Mouse (Mus musculus) layer of hippocampus, postnatal 10 days (tissue): ENCODE data around the gene Unc5a. TPM values are rescaled to one million over a fixed set of nuclear protein-coding genes. Genes with fewer than 3 reads are reported as not detected.

Experiments
- DNase-seq, 2 experiments: peaks; one replicate each; pipeline ENCODE4 v3.0.0; 2021; ENCODE audit warnings: low spot score in 2 of 2
- total RNA-seq, 2 experiments: library from RNA; stranded (reverse); gene quantifications; 2 replicates each; pipeline ENCODE4 v1.2.3; 2021

The Unc5a gene
- total RNA-seq, 2 experiments from 2014 or later, result 89.8 to 92.8 TPM

DNA sequence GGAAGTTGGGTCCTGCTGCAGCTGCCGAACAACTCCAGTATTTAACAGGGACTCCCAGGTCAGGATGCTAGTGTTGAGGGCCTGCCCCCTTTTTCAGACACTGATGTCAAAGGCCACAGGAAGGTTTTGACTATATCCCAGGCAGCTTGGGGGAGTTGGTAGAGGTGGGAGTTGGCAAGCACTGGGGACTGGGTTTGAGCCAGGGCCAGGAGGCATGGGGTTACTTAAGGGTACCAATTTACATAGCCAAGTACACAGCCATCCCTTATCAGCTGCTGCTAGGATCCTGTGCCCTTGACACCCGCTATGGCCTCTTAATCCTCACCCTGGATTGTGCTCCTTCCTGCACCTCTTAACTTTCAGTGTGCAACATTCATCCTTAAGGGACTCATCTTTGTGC, 5.5 kb downstream of the Unc5a start:
- no peak for DNase-seq

DNA sequence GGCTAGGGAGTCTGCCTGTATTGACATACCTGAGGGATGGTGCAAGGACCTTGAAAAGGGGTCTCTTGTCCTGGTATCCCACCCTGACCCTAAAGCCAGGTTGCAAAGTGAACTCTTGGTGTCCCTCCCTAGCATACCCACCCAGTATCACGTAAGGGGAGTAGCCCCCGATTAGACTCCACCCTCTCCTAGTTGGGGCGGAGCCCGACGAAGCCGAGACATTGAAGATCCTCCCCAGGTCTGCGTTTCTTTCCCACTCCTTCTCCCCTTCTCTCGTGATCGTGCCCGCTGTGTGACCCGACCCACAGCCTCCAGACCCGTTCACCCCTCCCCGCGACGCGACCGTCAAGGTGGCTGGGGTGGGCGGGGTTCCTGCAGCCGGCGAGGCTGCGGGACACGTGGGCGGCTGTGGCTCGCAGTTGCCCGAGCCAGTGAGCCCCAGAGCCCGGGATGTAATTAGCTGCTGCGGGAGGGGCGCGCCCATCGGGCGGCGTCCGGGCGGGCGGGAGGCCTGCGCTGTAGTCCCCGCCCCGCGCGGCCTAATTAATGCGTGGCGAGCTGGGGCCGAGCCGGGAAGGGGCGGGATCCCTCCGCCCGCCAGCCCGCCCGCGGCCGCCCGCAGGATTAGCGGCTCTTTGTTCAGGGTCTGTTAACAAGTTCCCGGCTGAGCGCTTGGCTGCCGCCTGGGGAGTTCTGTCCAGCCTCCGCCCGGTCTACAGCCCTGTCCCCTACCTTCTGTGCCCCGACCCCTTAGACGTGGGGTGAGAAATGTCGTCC, 6.7 kb downstream of the Unc5a start:
- DNase-seq, result peak in 1 of 2 experiments; percentile 71

- no peak for DNase-seq
These were observed 8.1 kb downstream of the Unc5a start for GRCm38 (mm10) chr13:54957281-54957680.

DNA sequence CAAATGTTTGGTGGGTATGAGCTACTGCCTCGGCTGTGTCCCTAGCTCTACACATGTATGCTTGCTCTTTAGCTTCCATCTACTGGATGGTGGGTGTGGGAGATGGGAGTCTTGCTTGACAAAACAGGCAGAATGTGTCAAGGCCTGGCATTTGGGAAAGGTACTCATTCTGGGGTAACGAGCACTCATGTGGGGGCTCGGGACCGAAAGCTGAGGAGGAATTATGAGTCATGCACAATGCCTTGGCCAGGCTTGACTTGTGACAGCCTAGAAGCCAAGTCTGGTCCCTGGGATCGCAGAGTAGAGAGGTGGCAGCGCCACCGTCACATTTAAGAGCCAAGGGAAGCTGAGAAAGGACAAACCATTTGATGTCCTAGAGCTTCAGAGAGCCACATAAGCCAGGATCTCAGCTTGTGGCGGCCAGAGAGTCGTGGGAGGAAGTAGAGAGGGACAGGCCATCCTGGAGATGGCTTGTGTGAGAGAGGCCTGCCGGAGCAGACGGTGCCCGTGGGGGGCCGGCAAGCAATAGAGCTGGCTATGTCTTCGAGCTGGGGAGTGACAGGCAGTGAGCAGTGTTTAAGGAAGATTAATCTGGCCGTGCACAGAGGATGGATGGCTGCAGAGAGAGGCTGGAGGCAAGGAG, 10.0 kb downstream of the Unc5a start:
- DNase-seq, result no peak

GRCm38 (mm10) chr13:54959842-54960241, 10.6 kb downstream of the Unc5a start:
- no peak for DNase-seq

GRCm38 (mm10) chr13:54960491-54960890, 11.3 kb downstream of the Unc5a start:
- DNase-seq, result no peak

DNA sequence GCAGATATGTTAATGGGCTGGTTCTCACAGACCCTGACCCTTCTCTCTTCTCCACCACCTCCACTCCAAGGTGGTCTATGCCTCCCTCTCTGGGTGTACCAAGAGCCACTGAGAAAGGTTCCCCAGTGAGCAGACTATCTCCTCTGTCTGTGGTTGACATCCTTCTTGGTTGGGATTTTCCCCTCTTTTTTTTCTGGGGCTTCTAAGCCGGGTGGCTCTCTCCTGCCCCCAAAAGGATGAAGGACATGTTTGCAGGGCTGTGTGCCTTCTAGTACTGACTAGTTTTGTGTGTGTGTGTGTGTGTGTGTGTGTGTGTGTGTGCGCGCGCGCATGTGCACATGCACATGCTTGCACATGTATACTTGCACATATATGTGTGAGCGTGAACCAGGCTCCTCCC, 16.0 kb downstream of the Unc5a start:
- no peak for DNase-seq

GRCm38 (mm10) chr13:54967501-54967900, 18.3 kb downstream of the Unc5a start:
- no peak for DNase-seq

DNA sequence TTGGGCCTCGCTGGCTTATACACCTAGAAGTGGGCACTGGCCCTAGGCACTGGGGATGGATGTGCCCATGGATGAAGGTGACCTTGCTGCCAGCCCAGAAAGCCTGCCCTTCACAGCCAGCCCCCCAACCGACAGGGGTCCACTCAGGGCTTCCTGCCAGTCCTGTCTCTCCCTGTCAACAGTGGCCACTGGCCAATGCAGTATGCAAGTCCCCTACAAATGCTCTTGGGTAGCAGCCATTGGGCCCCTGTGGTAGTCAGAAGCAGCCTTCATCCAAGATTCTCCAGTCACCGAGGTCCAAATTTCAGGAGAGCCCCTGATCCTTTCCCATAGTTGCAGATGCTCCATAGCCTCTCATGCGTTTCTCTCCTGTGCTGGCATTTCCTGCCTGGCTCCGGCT, 19.4 kb downstream of the Unc5a start:
- DNase-seq, result no peak

DNA sequence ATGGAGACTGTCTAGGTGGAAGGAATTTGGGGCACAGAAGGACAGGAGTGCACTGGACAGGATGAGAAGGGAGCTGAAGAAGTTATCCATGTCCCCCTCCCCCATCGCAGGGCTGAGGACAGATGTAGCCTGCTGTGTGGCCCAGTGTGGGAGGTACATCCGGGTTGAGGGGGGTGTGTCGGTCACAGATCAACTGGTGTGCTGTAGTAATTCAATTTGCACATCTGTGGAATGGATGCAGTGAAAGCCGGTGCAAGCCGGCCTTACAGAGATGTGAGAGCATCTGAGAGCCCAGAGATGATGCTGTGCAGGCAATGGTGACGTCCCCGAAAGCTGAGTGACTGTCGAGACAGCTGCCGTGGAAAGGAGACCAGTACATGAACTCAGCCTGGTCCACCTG, 20.3 kb downstream of the Unc5a start:
- DNase-seq, result no peak

GRCm38 (mm10) chr13:54970521-54971247, 21.5 kb downstream of the Unc5a start:
- DNase-seq, result no peak

DNA sequence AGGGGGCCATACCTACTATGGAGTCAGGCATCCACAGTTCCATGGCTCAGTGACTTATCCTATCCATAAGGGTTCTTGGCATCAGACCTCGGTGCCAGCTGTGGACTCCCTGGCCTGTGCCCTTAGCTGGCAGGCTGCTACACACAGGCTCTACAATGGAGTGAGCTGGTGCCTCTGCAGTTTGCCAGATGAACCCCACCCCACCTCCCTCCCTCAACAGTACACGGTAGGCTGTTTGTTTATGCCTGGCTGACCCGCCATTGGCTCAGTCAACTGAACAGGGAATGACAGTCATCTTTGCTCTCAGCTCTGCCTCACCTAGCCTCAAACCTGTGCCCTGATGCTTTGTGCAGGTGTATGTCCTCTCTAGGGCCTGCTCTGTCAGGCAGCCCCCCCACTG, 26.3 kb downstream of the Unc5a start:
- no peak for DNase-seq

GRCm38 (mm10) chr13:54978804-54979203, 29.6 kb downstream of the Unc5a start:
- DNase-seq, result peak in 1 of 2 experiments; percentile 48

- DNase-seq, result peak; percentile 60 to 74
These were observed 31.7 kb downstream of the Unc5a start for GRCm38 (mm10) chr13:54980957-54981356.

GRCm38 (mm10) chr13:54983001-54983400, 33.8 kb downstream of the Unc5a start:
- no peak for DNase-seq

DNA sequence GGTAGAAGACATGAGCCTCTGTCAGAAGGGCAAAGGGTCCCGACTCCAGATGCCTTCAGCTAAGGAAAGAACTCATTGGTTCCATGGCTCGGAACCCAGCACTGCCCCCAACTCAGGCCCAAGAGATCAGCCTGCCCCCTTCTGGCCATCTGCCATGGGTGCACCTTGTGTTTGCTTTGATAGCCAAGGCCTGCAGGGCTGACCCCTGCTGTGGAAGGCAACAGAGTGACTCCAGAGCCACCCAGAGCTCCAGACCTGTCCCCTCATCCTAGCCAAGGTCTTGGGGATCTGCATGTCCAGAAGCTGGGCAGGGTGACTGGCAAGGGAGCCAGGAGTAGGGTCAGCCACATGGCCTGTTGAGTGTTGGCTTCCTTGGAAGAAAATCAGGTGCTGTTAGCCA, 34.4 kb downstream of the Unc5a start:
- DNase-seq, result no peak

DNA sequence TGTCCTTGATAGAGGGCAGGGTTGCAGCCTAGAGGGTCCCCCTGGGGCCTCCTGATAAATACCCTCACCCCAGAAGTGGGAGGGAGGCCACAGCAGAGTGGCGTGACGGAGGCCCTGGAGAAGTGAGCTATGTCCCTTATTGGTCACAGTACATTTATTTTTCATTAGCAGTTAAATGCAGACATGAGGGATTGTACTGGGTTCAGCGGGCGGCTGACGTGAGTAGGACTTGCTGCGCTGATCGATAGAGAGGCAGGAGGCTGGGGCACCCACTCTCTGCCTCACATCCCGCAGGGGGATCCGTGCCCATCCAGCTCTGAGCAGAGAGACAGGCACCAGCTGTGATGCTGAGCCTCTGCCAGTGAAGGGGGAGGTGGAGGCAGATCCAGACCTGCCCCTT, 38.2 kb downstream of the Unc5a start:
- no peak for DNase-seq

DNA sequence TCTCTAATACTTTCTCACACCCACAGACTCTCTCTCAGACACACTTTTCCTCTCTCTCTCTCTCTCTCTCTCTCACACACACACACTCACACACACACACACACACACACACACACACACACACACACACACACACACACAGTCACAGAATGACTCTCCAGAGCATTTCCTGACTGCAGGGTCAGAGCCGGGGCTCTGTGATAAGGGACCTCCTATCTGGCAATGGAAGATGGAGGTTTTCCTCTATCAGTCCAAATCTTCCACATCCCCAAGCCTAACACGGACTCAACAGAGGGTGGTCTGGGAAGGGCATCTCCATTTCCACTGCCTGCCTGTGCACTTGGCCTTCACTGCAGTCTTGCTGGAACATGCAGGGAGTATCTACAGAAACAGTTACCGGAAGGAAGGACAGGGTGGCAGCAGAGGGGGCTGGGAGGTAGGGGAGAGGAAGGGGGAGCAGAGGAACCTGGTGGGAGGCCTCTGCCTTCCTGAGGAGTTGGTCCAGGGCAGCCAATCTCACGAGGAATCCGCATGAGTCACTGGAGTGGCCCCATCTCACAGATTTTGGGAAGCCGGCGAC, 39.1 kb downstream of the Unc5a start:
- DNase-seq, result no peak

GRCm38 (mm10) chr13:54992215-54992614, 43.0 kb downstream of the Unc5a start:
- DNase-seq, result peak in 1 of 2 experiments; percentile 55

GRCm38 (mm10) chr13:54994576-54994975, 45.4 kb downstream of the Unc5a start:
- DNase-seq, result no peak

- no peak for DNase-seq
These were observed 46.0 kb downstream of the Unc5a start for GRCm38 (mm10) chr13:54995161-54995560.

DNA sequence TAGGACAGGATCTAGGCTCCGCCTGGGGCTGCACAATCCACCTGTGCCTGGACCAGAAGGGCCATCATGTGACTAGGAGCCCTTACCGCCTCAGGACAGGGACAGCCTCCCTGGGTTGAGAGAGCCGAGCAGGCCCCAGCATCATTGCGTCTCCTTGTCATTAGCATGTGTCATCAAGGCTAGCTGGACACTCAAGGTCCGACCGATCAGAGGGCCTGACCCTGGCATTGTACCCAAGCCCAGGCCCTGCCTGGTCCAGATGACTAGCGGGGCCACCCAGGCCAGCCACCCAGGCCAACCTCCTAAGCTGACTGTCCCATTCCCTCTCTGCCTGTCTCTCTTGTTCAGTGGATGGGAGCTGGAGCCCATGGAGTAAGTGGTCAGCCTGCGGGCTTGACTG, 48.4 kb downstream of the Unc5a start:
- DNase-seq, result no peak
